Mouse (Mus musculus) hindbrain, embryonic 16.5 days (tissue): ENCODE data around the gene Slc45a2. TPM values are rescaled to one million over a fixed set of nuclear protein-coding genes. Genes with fewer than 3 reads are reported as not detected.
"Not testable (repeated sequence)": the region's sequence is repeated elsewhere in the genome, so short reads cannot be mapped to it uniquely, and the experiment has no call there.

ENCODE experiments used
- ATAC-seq: fragments of 200-750 bp; cut with Nextera tagmentation; 2 replicates; pipeline ENCODE4 v1.8.0; 2017; ENCODE audit warnings: moderate TSS enrichment, moderate library complexity
- H3K27ac ChIP-seq: fragments of 300-500 bp; sonication (generic); 2 replicates; pipeline ENCODE4 v1.5.1; 2014; ENCODE audit warnings: low read depth, mild to moderate bottlenecking, control low read depth, low read length, moderate library complexity
- H3K27me3 ChIP-seq: fragments of 300-500 bp; sonication (generic); replicated peaks from 2 replicates; pipeline ENCODE4 v1.6.1; 2014; ENCODE audit warnings: low read length; ENCODE audit not compliant: control insufficient read depth, insufficient read depth
- H3K36me3 ChIP-seq: fragments of 300-500 bp; sonication (generic); 2 replicates; pipeline ENCODE4 v1.6.1; 2014; ENCODE audit warnings: mild to moderate bottlenecking, low read length, moderate library complexity, mixed read lengths; ENCODE audit not compliant: control insufficient read depth, insufficient read depth
- H3K4me1 ChIP-seq: fragments of 300-500 bp; sonication (generic); 2 replicates; pipeline ENCODE4 v1.6.1; 2014; ENCODE audit warnings: low read depth, low read length; ENCODE audit not compliant: control insufficient read depth, insufficient read depth
- H3K4me2 ChIP-seq: fragments of 300-500 bp; sonication (generic); 2 replicates; pipeline ENCODE4 v1.6.1; 2014; ENCODE audit warnings: mild to moderate bottlenecking, low read length, control low read depth, moderate library complexity
- H3K4me3 ChIP-seq: fragments of 300-500 bp; sonication (generic); 2 replicates; pipeline ENCODE4 v1.5.1; 2014; ENCODE audit warnings: mild to moderate bottlenecking, low read length, control low read depth, moderate library complexity
- H3K9ac ChIP-seq: fragments of 300-500 bp; sonication (generic); 2 replicates; pipeline ENCODE4 v1.6.1; 2014; ENCODE audit warnings: low read depth, mild to moderate bottlenecking, control low read depth, low read length, moderate library complexity
- H3K9me3 ChIP-seq: fragments of 300-500 bp; sonication (generic); 2 replicates; pipeline ENCODE4 v1.6.1; 2014; ENCODE audit warnings: mild to moderate bottlenecking, low read length, moderate library complexity; ENCODE audit not compliant: control insufficient read depth
- WGBS: fragments of 180-500 bp; shearing (Covaris S2); extraction: QIAGEN DNeasy Blood & Tissue Kit; methylation state at CpG from one replicate; pipeline ENCODE4 v1.1.7; 2014; 5-methylcytosine and 5-hydroxymethylcytosine counted together
- polyA plus RNA-seq: library from polyadenylated mRNA; unstranded; fragments of >200 nt; fragmentation: Nextera tagmentation; extraction: Ambion mirVana; gene quantifications from 2 replicates; pipeline ENCODE4 v1.2.1, GENCODE M21; 2015

Gene Slc45a2
- polyA plus RNA-seq, 1 experiment from 2014 or later, result 0.24 TPM

- not testable (repeated sequence) for H3K4me3 ChIP-seq, ATAC-seq, H3K9ac ChIP-seq, H3K36me3 ChIP-seq, H3K27me3 ChIP-seq, H3K4me2 ChIP-seq, H3K9me3 ChIP-seq, H3K27ac ChIP-seq, H3K4me1 ChIP-seq
- 69% methylated on average over 2 of the region's 2 CpGs for WGBS
Observed at GRCm38 (mm10) chr15:10986477-10986876, 14.0 kb upstream of the Slc45a2 start.

- no peak for ATAC-seq
- WGBS, result 52% methylated on average over 2 of the region's 2 CpGs
- H3K4me3 ChIP-seq, result no peak overlapping the region
- H3K9me3 ChIP-seq, result no peaks in the 10 kb centered on the region
- H3K27me3 ChIP-seq, result no peaks in the 10 kb centered on the region
- peaks cover 3% of the 10 kb centered on the region; the same call in 1 of the 2 replicates for H3K36me3 ChIP-seq
- no peaks in the 10 kb centered on the region for H3K4me1 ChIP-seq
- H3K27ac ChIP-seq, result no peak overlapping the region
- H3K4me2 ChIP-seq, result no peak overlapping the region
- H3K9ac ChIP-seq, result no peak overlapping the region
Observed at GRCm38 (mm10) chr15:10990411-10990810, 10.1 kb upstream of the Slc45a2 start.

- Histone ChIP-seq H3K4me1 (no peaks in the 10 kb centered on the region), H3K27me3 (no peaks in the 10 kb centered on the region), H3K27ac (no peak overlapping the region), H3K4me3 (no peak overlapping the region), H3K36me3 (peaks cover 3% of the 10 kb centered on the region; the same call in 1 of the 2 replicates), H3K9ac (no peak overlapping the region), H3K4me2 (no peak overlapping the region), H3K9me3 (no peaks in the 10 kb centered on the region)
- 100% methylated on average over 1 of the region's 1 CpGs for WGBS
- no peak for ATAC-seq
Observed at GRCm38 (mm10) chr15:10991566-10991965, 9.0 kb upstream of the Slc45a2 start.

- H3K4me1 ChIP-seq, result no peaks in the 10 kb centered on the region
- H3K36me3 ChIP-seq, result no peaks in the 10 kb centered on the region
- H3K4me3 ChIP-seq, result no peak overlapping the region
- ATAC-seq, result peak; percentile 84
- 59% methylated on average over 5 of the region's 5 CpGs for WGBS
- no peaks in the 10 kb centered on the region for H3K9me3 ChIP-seq
- no peak overlapping the region for H3K9ac ChIP-seq
- H3K4me2 ChIP-seq, result peak overlapping the region; percentile 3; the same call in 1 of the 2 replicates
- H3K27me3 ChIP-seq, result no peaks in the 10 kb centered on the region
- no peak overlapping the region for H3K27ac ChIP-seq
Observed at GRCm38 (mm10) chr15:10999832-11000231, 689 bp upstream of the Slc45a2 start.

GRCm38 (mm10) chr15:11003791-11004190 lies 3.3 kb downstream of the Slc45a2 start:
- whole genome bisulfite sequencing, result 91% methylated on average over 4 of the region's 4 CpGs
- ATAC-seq, result no peak
- H3K27me3 ChIP-seq, result no peaks in the 10 kb centered on the region
- no peaks in the 10 kb centered on the region for H3K4me1 ChIP-seq
- no peak overlapping the region for H3K4me2 ChIP-seq
- no peak overlapping the region for H3K4me3 ChIP-seq
- no peaks in the 10 kb centered on the region for H3K36me3 ChIP-seq
- H3K9ac ChIP-seq, result no peak overlapping the region
- H3K9me3 ChIP-seq, result no peaks in the 10 kb centered on the region
- no peak overlapping the region for H3K27ac ChIP-seq

- Histone ChIP-seq H3K27ac (no peak overlapping the region), H3K4me2 (no peak overlapping the region), H3K36me3 (no peaks in the 10 kb centered on the region), H3K9ac (no peak overlapping the region), H3K4me1 (no peaks in the 10 kb centered on the region), H3K27me3 (no peaks in the 10 kb centered on the region), H3K4me3 (no peak overlapping the region), H3K9me3 (no peaks in the 10 kb centered on the region)
- WGBS, result 88% methylated on average over 6 of the region's 6 CpGs
- ATAC-seq, result no peak
Observed at GRCm38 (mm10) chr15:11004646-11005045, 4.1 kb downstream of the Slc45a2 start.

- Histone ChIP-seq H3K4me3 (no peak overlapping the region), H3K4me2 (no peak overlapping the region), H3K27me3 (no peaks in the 10 kb centered on the region), H3K4me1 (no peaks in the 10 kb centered on the region), H3K36me3 (no peaks in the 10 kb centered on the region), H3K9me3 (no peaks in the 10 kb centered on the region), H3K27ac (no peak overlapping the region), H3K9ac (no peak overlapping the region)
- ATAC-seq, result no peak
- 31% methylated on average over 5 of the region's 5 CpGs for WGBS
Observed at GRCm38 (mm10) chr15:11008756-11009155, 8.2 kb downstream of the Slc45a2 start.

GRCm38 (mm10) chr15:11010976-11011548 lies 10.5 kb downstream of the Slc45a2 start:
- Histone ChIP-seq H3K9ac (no peak overlapping the region), H3K27me3 (no peaks in the 10 kb centered on the region), H3K4me2 (no peak overlapping the region), H3K9me3 (no peaks in the 10 kb centered on the region), H3K4me3 (no peak overlapping the region), H3K4me1 (no peaks in the 10 kb centered on the region), H3K27ac (no peak overlapping the region), H3K36me3 (no peaks in the 10 kb centered on the region)
- ATAC-seq, result no peak
- 91% methylated on average over 11 of the region's 11 CpGs for WGBS

GRCm38 (mm10) chr15:11014931-11015330 lies 14.4 kb downstream of the Slc45a2 start:
- no peak overlapping the region for H3K9ac ChIP-seq
- WGBS, result 47% methylated on average over 2 of the region's 2 CpGs
- H3K4me1 ChIP-seq, result no peaks in the 10 kb centered on the region
- no peak for ATAC-seq
- H3K36me3 ChIP-seq, result no peaks in the 10 kb centered on the region
- no peaks in the 10 kb centered on the region for H3K9me3 ChIP-seq
- H3K4me2 ChIP-seq, result no peak overlapping the region
- no peaks in the 10 kb centered on the region for H3K27me3 ChIP-seq
- no peak overlapping the region for H3K4me3 ChIP-seq
- no peak overlapping the region for H3K27ac ChIP-seq
